Mouse (Mus musculus) cerebellum, adult 18-20 months (tissue): ENCODE results near the gene Wdr46.

ENCODE experiments used
- DNase-seq, 2 experiments: peaks; one replicate each; pipeline ENCODE4 v3.0.0; 2021

Gene Wdr46

GRCm38 (mm10) chr17:33911813-33912414 lies 28.5 kb upstream of the Wdr46 start:
- DNase-seq: peak in 1 of 2 experiments; percentile 12

GRCm38 (mm10) chr17:33913264-33913663 lies 27.2 kb upstream of the Wdr46 start:
- no peak for DNase-seq

GRCm38 (mm10) chr17:33913905-33914304 lies 26.6 kb upstream of the Wdr46 start:
- no peak for DNase-seq

- DNase-seq: no peak
Observed at GRCm38 (mm10) chr17:33914969-33915391, 25.5 kb upstream of the Wdr46 start.

GRCm38 (mm10) chr17:33915671-33916250 lies 24.7 kb upstream of the Wdr46 start, which contains the start of the genes Tapbp and Zbtb22:
Gene Tapbp (plus strand): TSS chr17:33915899.
Gene Zbtb22 (plus strand): TSS chr17:33915904.
- DNase-seq: peak; percentile 96 to 97

- DNase-seq: peak in 1 of 2 experiments; percentile 55
Observed at GRCm38 (mm10) chr17:33916294-33916693, 24.2 kb upstream of the Wdr46 start.

GRCm38 (mm10) chr17:33916847-33917655 lies 23.4 kb upstream of the Wdr46 start:
- peak in 1 of 2 experiments; percentile 37 for DNase-seq

GRCm38 (mm10) chr17:33917656-33918292 lies 22.7 kb upstream of the Wdr46 start:
- no peak for DNase-seq

GRCm38 (mm10) chr17:33918293-33919203 lies 21.9 kb upstream of the Wdr46 start:
- no peak for DNase-seq

- DNase-seq: peak; percentile 69 to 76
Observed at GRCm38 (mm10) chr17:33919351-33920281, 20.8 kb upstream of the Wdr46 start.

- peak; percentile 91 to 92 for DNase-seq
Observed at GRCm38 (mm10) chr17:33920282-33921097, 20.0 kb upstream of the Wdr46 start.

GRCm38 (mm10) chr17:33921361-33921760 lies 19.1 kb upstream of the Wdr46 start:
- DNase-seq: no peak

- no peak for DNase-seq
Observed at GRCm38 (mm10) chr17:33924577-33925283, 15.7 kb upstream of the Wdr46 start.

- peak in 1 of 2 experiments; percentile 5 for DNase-seq
Observed at GRCm38 (mm10) chr17:33925406-33926116, 14.9 kb upstream of the Wdr46 start.

- no peak for DNase-seq
Observed at GRCm38 (mm10) chr17:33926207-33926932, 14.1 kb upstream of the Wdr46 start.

- DNase-seq: no peak
Observed at GRCm38 (mm10) chr17:33928251-33928947, 12.1 kb upstream of the Wdr46 start.
